Mouse (Mus musculus): ENCODE measurements around the gene Senp5.

Gene Senp5

DNA sequence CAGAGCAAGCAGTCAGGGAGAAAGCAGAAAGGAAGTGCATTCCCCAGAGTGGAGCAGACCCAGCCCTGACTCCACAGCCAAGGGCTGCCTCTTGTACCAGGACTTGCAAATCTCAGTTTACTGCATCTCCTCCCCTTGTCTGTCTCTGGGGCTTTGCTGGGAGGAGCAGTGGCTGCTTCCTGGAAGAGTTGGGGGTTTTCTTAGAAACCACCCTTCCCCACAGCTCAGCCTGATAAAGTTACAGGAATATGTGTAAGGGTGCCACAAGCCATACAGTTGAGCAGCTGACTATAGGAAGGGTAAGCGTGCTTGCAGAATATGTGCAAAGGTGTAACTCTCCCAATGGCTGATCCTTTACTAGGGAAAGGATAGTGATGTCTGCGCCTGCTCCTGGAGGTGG lies 62.5 kb downstream of the Senp5 start:
- DNase-seq (ENCODE audit: extremely low spot score): no peak

DNA sequence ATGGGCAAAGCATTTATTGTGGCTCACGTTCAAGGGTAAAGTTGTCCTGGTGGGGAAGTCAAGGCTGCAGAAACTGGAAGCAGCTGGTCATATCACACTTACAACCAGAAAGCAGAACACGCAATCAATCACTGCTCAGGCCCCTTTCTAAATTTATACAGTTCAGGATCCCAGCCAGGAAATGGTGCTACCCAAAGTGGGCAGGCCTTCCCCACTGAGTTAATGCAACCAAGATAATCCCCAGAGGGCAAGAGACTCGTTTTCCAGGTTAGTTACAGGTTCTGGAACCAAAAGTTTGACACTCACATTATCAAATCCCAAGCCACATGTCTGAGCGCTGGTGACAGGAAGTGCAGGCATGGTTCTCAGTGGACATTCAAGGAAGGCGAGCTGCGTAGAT lies 64.2 kb downstream of the Senp5 start:
- DNase-seq (ENCODE audit: extremely low spot score): no peak

DNA sequence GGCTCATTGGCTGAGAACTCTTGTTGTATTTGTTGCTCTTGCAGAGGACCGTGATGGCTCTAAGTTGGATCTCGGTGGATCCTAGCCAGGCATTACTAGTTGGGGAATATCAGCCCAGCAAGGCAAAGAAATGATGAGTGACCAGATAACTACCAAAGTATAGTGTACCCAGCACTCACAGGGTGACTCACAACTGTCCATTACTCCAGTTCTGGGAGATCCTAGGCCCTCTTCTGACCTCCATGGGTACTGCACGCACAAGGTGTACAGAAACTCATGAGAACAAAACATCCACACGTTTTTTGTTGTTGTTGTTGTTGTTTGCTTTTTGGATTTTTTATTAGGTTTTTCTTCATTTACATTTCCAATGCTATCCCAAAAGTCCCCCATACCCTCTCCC lies 66.5 kb downstream of the Senp5 start:
- DNase-seq (ENCODE audit: extremely low spot score): no peak

DNA sequence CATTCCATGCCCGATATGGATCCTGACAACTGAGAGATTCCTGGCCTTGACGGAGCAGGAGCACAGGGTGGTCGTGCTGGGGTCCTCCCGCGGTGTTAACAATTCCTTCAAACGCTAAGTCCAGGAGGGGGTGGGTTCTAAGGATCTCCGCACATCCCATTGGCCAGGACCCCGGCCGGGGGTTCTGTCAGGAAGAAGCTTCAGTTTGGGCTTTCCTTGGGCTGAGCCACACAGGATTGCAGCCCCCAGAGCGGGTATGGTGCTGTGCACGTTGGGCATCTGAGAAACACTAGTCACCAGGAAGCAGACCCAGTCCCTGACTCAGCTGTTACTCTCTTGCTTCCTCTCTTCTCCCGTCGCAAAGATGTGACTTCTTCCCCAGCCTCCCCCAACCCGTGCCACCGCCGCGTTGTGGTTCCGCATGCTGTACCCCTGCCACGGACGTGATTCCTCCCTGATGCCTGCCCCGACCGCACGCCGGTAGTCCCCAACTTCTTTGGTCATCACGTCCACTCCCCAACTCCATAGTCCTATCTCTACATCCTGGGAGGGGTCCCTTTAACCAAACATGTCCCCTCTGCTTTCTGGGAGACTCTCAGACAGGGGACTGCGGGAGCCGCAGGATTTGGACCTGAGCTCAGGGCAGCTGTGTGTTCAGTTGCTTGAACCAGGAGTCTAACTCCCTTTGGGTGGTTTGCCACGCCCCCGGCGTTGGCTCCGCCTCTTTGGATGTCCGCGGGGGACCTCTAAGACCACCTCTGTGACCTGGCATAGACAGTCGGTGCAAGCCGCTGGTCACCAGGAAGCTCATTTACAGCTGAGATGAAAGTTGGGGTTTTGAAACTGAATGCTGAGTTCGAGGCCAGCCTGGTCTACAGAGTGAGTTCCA lies 67.8 kb downstream of the Senp5 start:
- peak; percentile 35 for DNase-seq (ENCODE audit: extremely low spot score)

DNA sequence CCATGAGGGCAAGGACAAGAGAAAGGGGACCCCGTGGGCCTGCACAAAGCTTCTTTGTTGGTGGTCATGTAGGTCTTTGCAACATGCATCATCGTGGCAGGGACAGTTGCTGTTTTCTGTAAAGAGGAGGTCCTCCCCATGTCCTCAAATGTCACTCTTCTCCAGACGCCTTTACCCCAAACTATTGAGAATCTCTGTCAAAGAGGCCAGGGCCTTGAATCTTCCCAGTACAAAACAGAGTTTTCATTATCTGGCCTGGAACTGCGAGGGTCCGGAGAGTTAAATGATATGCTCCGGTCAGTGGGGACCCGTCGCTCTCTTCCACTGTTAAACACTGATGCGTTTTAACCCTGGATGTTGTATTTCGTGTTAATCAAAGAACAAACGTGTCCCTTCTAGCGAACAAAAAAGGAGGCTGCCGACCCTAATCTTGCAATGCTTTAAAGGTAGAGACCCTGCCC lies 68.5 kb downstream of the Senp5 start:
- peak; percentile 29 for DNase-seq (ENCODE audit: extremely low spot score)

DNA sequence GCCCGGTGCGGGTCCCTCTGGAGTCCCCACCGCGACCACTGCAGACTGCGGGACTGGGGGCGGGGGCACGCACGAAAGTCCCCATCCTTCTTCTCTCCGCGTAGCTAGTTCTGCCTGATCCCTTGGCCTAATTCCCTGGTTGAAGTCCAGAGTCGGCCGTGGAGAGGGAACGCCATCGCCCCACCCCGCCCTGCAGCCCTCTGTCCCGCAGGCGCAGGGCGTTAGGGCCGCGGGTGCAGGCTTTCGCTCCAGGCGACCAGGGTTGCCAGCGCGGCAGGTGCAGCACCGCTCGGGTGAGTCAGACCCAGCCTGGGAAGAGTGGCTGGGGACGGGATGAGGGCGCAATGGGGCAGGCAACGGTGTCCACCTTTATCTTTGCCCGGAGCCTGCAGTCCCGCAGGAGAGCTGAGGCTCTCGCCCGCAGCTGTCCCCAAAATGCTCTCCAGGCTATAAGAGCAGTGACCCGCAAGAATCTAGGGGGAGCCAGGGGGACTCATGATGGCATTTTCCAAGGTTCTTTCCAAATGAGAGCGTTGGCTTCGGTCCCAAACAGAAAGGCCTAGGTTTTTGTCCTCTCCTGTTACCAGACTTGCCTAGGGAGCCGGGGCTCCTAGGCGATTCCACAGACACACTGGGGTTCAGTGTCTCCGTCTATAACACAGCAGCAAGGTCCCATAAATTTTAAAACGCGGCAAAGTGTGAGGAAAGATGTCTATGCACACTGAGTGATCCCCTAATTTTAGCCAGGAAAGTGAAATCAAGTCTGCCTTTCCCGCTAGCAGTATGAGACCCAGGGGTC lies 69.1 kb downstream of the Senp5 start, which contains the start of gene Pigz:
TSS of gene Pigz (plus strand) at position 101 of the 799 bp plus-strand sequence.
- peak; percentile 35 for DNase-seq (ENCODE audit: extremely low spot score)

DNA sequence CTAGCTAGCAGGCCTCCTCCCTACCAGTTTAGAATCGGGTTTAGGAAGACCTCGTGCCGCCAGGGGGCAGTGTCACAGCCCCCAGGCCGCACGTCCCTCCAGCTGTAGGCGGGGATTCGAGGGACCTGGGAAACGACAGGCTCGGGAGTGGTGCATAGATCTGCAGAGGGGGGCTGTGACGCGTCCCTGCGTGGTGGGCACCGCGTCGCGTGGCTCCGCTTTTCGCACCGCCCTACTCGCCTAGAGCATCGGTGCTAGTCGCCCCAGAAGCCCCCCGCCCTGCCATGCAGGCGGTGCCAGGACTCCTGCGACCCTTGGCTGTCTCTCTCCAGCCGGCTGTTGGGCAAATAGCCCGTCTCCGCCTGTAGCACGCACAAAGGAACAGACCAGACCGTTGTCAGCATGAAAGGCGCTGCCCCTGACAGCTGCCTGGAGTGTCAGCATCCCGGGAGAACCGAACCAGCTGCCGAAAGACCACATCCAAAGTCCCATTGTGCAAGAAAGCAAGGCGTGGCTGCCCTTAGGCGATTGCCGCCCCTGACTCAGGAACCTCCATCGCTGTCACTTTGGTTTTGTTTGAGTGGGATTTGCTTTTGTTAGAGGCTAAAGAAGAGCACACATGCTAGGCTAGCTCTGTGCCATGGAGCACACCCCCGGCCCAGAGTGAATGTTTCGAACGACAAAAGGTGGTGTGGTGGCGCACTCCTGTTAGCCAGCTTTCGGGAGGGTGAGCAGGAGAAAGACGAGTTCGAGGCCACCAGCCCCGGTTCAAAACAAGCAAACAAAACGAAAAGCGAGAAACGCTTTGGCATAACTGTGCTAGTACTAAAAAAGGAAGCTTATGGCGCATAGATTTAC lies 70.0 kb downstream of the Senp5 start:
- DNase-seq (ENCODE audit: extremely low spot score): peak; percentile 87

DNA sequence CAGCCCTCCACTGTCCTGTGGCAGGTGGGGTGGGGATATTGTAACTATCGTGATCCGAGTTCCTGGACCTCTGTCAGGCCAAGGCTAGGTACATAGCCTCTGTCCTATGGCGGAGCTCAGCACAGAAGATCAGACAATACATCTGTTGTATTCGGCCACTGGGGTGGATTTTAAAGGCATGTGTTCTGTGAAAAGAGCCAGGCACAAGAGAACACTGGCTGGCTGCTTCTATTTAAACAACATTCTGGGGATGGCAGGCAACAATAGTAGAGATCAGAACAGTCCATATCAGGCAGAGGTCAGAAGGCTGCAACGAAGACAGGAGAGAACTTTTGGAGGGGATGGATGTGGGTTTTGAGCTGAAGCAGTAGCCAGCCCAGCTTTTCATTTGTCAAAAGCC lies 70.8 kb downstream of the Senp5 start:
- DNase-seq (ENCODE audit: extremely low spot score): no peak

DNA sequence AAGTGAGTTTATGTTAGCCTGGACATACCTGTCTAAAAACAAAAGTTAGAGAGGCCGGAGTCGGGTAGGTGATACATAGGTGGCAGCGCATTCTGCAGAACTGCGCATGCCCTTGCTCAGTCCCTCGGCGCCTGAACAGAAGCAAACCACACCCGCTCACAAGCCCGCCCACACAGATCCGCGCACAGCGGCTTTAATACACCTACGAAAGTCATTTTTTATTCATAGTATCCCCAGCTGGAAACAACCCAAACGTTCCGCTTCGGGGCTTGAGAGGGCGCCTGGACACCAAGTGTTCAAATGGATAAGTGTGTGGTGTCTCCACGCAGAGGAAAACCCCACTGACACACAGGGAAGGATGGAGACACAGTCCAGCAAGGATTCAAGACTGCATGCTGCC lies 71.8 kb downstream of the Senp5 start:
- no peak for DNase-seq (ENCODE audit: extremely low spot score)

DNA sequence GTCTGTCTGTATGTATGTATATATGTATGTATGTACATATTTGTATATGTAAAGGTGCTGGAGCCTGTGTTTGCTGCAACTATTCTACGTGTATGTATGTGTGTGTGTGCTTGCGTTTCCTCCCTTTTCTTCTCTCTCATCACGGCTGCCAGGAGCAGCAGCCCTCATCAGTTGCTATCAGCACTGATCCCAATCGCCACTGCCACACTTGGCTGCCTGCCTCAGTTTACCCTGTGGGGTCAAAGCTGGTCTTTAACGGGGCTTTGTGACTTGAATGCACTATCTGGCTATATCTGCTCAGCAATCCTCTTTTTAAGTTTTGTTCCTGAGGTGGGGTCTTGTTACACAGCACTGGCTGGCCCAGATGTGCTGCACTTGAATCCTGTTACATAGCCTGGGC lies 75.7 kb downstream of the Senp5 start:
- no peak for DNase-seq (ENCODE audit: extremely low spot score)

DNA sequence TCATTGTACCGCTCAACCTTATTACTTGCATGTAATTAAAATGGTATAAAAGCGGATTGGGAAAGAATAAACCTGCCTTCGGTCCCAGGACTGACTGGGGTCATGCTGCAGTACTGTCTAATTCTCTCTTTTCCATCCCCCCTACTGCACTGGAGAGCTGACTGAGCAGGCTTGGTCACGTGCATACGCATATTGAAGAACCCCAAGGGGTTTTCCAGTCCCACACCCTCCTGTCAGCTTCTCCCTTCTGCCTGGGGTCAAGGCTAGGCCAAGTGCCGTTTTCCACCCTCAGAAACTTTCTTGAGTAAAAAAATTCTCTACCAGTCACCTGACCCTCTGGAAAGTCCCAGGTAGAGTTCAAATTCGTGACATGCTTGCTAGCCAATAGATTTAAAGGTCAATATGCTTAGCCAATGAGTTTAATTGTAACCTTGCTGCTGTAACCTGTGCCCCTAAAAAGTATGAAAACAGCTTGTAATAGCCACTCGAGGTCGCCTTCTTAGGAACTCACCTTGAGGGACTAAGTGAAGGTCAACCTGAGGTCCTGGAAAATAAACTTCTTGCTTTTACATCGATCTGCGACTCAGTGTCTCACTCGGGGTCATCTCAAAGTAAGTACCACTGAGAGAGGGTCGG lies 76.4 kb downstream of the Senp5 start:
- DNase-seq (ENCODE audit: extremely low spot score): no peak

DNA sequence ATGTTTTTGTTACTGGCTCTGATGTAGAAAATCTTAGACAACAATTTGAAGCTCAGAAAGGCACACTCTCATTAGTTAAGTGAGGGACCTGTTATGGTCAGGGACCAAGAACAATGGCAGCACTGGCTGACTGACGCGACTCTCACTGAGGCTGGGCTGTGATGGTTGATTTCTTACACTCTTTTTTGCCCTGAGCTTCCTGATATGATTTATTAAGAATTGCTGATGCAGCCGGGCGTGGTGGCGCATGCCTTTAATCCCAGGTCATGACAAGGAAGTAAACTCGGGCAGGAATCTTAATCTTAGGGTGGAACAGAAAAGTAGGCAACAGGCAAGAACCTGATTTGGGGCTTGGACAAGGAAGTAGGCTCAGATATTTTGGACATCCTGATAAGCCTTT lies 77.0 kb downstream of the Senp5 start:
- DNase-seq (ENCODE audit: extremely low spot score): no peak

DNA sequence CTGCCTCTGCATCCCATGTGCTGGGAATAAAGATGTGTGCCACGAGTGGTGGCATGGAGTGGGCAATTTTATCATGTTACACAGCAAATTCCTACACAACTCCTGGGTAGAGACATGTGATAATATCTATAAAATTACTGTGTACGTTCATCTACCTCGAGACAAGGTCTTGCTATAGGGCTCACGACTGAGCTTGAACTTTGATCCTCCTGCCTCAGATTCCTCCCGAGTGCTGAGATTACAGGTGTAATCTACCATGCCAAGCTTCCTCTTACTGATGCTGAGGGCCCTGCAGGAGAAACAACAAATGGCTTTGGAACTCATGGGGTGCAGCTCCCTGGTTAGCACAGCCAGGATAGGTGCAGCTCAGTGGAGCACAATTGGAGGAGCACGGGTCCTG lies 78.7 kb downstream of the Senp5 start:
- no peak for DNase-seq (ENCODE audit: extremely low spot score)

DNA sequence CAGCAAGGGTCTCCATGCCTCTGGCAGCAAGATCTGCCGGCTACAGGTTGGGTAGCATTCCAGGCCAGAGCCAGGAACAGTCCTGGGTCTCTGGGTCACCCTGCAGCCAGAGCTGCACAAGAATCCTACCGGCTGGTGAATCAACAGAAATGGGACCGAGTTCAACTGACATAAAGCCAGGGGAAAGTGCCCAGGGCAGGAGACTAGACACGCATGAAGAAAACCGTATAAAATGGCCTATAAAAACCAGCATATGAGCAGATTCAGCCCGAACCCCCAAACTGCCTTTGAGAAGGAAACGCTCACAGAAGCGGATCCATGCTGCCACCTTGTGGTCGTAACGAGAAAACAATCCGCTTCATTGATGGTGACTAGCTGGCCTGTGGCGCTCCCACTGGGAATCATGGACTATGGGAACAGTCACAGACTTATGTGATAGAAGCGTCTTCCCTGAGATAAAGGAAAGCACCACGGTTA lies 84.8 kb downstream of the Senp5 start:
- peak; percentile 79 for DNase-seq (ENCODE audit: extremely low spot score)

DNA sequence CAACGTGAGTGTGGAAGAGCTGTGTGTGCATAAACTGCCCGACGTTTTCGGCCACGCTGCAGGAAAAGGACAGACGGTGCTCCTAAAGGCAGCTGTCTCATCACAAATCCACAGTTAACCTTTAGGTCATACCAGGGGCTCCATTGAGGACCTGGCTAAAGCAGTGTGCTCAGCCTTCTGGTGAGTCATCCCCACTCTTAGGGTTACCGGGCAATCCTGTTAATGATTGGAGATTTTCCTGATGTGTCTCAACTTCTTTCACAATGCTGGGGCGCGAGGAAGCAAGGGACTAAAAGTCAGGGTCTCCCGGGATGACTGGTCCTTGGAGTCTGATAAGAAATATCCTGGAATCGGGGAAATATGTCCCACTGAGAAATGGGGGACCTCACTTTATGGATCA lies 85.3 kb downstream of the Senp5 start:
- DNase-seq (ENCODE audit: extremely low spot score): no peak

DNA sequence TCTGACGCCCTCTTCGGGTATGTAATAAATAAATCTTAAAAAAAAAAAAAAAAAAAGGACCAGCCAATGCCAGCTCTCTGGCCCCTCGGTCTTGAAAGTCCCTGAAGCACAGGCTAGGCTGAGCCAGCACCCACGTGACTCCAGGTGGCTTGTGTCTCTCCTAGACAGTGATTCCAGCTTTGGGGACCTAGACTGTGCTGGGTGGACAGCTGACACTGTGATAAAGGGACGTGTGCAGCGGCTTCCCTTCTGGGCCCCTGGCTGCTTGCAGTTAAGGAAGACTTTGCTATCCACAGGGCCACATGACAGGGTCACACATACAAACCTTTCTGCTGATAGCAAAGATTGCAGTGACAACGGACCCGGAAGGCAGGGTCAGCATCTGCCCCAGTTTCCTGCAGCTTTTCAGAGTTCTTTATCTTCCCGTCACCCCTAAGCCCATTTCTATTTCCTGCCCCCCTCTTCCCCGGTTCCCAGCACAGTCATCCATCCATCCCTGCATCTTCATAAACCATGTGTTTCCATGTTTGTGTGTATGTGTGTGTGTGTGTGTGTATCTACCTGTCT lies 92.7 kb downstream of the Senp5 start:
- DNase-seq (ENCODE audit: extremely low spot score): no peak
